In the genomic region with DNA sequence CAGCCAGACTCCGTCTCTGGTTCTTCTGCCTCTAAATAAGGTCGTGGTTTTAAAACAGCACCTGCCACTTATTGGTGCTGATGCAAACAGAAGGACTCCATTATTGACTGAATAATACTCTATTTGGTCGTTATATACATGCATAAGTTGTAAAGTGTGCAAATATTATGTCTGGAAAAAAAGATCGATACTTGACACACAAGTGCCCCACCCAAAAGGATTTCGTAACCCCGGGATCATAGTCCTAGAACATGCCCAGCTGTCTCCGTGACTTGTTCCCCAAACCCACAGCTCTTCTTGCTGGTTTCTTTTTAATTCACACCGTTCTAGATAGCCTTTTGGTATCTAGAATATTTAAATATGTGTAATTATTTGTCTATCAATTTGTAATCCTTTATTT, we compare ENCODE assay signal across 8 mouse cellular contexts. TPM values are rescaled to one million over a fixed set of nuclear protein-coding genes. Genes with fewer than 3 reads are reported as not detected.
DNase-seq lines count a peak whose midpoint lies in the region; ATAC-seq and TF ChIP-seq lines count a peak whose summit lies in the region.

No protein-coding gene starts in this region.

- no peak overlapping the region for H3K27ac ChIP-seq in lung, embryonic 14.5 days (ENCODE audit: low read depth)
- no peak overlapping the region for H3K27ac ChIP-seq in forebrain, postnatal 0 days (ENCODE audit: low read depth, low read length)
- H3K27ac ChIP-seq in limb, embryonic 12.5 days: no peak overlapping the region
- peak overlapping the region; percentile 35; the same call in 1 of the 2 replicates for H3K27ac ChIP-seq in neural tube, embryonic 15.5 days (replicated peaks)

- 64% methylated on average over 8 of the region's 8 CpGs for WGBS in lung, embryonic 14.5 days
- WGBS in forebrain, postnatal 0 days: 64% methylated on average over 8 of the region's 8 CpGs
- WGBS in limb, embryonic 12.5 days: 75% methylated on average over 8 of the region's 8 CpGs
- WGBS in neural tube, embryonic 15.5 days: 69% methylated on average over 8 of the region's 8 CpGs

- no peaks in the 10 kb centered on the region for H3K36me3 ChIP-seq in lung, embryonic 14.5 days (ENCODE audit: insufficient read depth)
- no peaks in the 10 kb centered on the region for H3K36me3 ChIP-seq in forebrain, postnatal 0 days (ENCODE audit: insufficient read depth)
- peaks cover 3% of the 10 kb centered on the region; the same call in 1 of the 2 replicates for H3K36me3 ChIP-seq in limb, embryonic 12.5 days
- H3K36me3 ChIP-seq in neural tube, embryonic 15.5 days: no peaks in the 10 kb centered on the region

- DNase-seq in lung, embryonic 14.5 days: no peak
- DNase-seq in lung, postnatal 10 days: no peak
- no peak for DNase-seq in forebrain, postnatal 0 days
- no peak for DNase-seq in adrenal gland, adult 2 months
- no peak for DNase-seq in adrenal gland, adult (ENCODE audit: inconsistent age in 2 of 2, low spot score in 1 of 2)
- no peak for DNase-seq in adipocyte (ENCODE audit: low spot score)

- no peak for ATAC-seq in lung, embryonic 14.5 days (ENCODE audit: insufficient read depth)
- no peak for ATAC-seq in forebrain, postnatal 0 days
- no peak for ATAC-seq in limb, embryonic 12.5 days (ENCODE audit: insufficient number of reproducible peaks, insufficient read depth, low FRiP score, low TSS enrichment, low read depth)
- ATAC-seq in neural tube, embryonic 15.5 days (ENCODE audit: low FRiP score): no peak

- no peak for TF ChIP-seq CTCF in lung, embryonic 14.5 days (IDR thresholded peaks at IDR 0.05; ENCODE audit: low read depth)
- no peak for TF ChIP-seq CTCF in forebrain, postnatal 0 days (IDR thresholded peaks at IDR 0.05; ENCODE audit: low read depth)

- no peaks in the 10 kb centered on the region for H3K27me3 ChIP-seq in lung, embryonic 14.5 days (ENCODE audit: insufficient read depth, low read length)
- no peaks in the 10 kb centered on the region for H3K27me3 ChIP-seq in forebrain, postnatal 0 days (ENCODE audit: insufficient read depth, low read length)
- no peaks in the 10 kb centered on the region for H3K27me3 ChIP-seq in limb, embryonic 12.5 days
- H3K27me3 ChIP-seq in neural tube, embryonic 15.5 days (replicated peaks): no peaks in the 10 kb centered on the region

- H3K4me2 ChIP-seq in lung, embryonic 14.5 days: peak overlapping the region; percentile 91
- peak overlapping the region; percentile 73 for H3K4me2 ChIP-seq in forebrain, postnatal 0 days (ENCODE audit: low read depth)
- H3K4me2 ChIP-seq in limb, embryonic 12.5 days: peak overlapping the region; percentile 40
- peak overlapping the region; percentile 83 for H3K4me2 ChIP-seq in neural tube, embryonic 15.5 days

- H3K4me1 ChIP-seq in lung, embryonic 14.5 days (ENCODE audit: insufficient read depth): peaks cover 3% of the 10 kb centered on the region; the same call in 1 of the 2 replicates
- H3K4me1 ChIP-seq in forebrain, postnatal 0 days (ENCODE audit: insufficient read depth): 0 out of 2 replicates have a peak, but pooled peaks cover 16% of the 10 kb centered on the region
- peaks cover 20% of the 10 kb centered on the region for H3K4me1 ChIP-seq in limb, embryonic 12.5 days (replicated peaks)
- H3K4me1 ChIP-seq in neural tube, embryonic 15.5 days: peaks cover 34% of the 10 kb centered on the region

- no peaks in the 10 kb centered on the region for H3K9me3 ChIP-seq in lung, embryonic 14.5 days (ENCODE audit: low read depth, low read length)
- H3K9me3 ChIP-seq in forebrain, postnatal 0 days (ENCODE audit: low read length): no peaks in the 10 kb centered on the region
- H3K9me3 ChIP-seq in limb, embryonic 12.5 days: no peaks in the 10 kb centered on the region
- no peaks in the 10 kb centered on the region for H3K9me3 ChIP-seq in neural tube, embryonic 15.5 days (replicated peaks)

- no peak overlapping the region for H3K9ac ChIP-seq in lung, embryonic 14.5 days
- H3K9ac ChIP-seq in forebrain, postnatal 0 days: no peak overlapping the region; the same call in 1 of the 2 replicates
- H3K9ac ChIP-seq in limb, embryonic 12.5 days (replicated peaks): no peak overlapping the region
- no peak overlapping the region for H3K9ac ChIP-seq in neural tube, embryonic 15.5 days (replicated peaks)

- no peak overlapping the region for H3K4me3 ChIP-seq in lung, embryonic 14.5 days (ENCODE audit: low read depth, low read length)
- H3K4me3 ChIP-seq in forebrain, postnatal 0 days (ENCODE audit: low read depth, low read length): peak overlapping the region; percentile 35; the same call in 1 of the 2 replicates
- H3K4me3 ChIP-seq in limb, embryonic 12.5 days (replicated peaks): peak overlapping the region; percentile 77
- peak overlapping the region; percentile 96 for H3K4me3 ChIP-seq in neural tube, embryonic 15.5 days (replicated peaks)

RNA-seq across cellular contexts. Expression of a gene that starts 0.9 kb away (rescaled TPM):
- 21.1 and 21.3 TPM in 2 replicates for polyA plus RNA-seq in lung, embryonic 14.5 days (2014; fragmentation: Nextera tagmentation; extraction: Ambion mirVana)
- total RNA-seq in forebrain, postnatal 0 days (2014; rRNA removed): 50.5 and 54.0 TPM in 2 replicates
- polyA plus RNA-seq in forebrain, postnatal 0 days (2015; fragmentation: Nextera tagmentation; extraction: Ambion mirVana): 58.3 and 75.2 TPM in 2 replicates
- polyA plus RNA-seq in limb, embryonic 12.5 days (2016; fragmentation: Nextera tagmentation; extraction: Ambion mirVana): 21.9 and 25.7 TPM in 2 replicates
- 25.0 and 28.1 TPM in 2 replicates for polyA plus RNA-seq in neural tube, embryonic 15.5 days (2015; fragmentation: Nextera tagmentation; extraction: Ambion mirVana)
- total RNA-seq in adrenal gland, adult 2 months (2021): 10 to 100 TPM; 11.4 to 18.2 TPM
- 5.0 and 8.4 TPM in 2 replicates for polyA plus RNA-seq in adrenal gland, adult 2 months (2012; rRNA removed)

Comparison
In these comparisons a context has a peak if more than half of its experiments do, and no peak if none do; other contexts are left out.
1. H3K4me2 ChIP-seq: peak in every context shown above with its lines; median percentile 91 in lung, embryonic 14.5 days; 83 in neural tube, embryonic 15.5 days; 73 in forebrain, postnatal 0 days; 40 in limb, embryonic 12.5 days.